Mouse (Mus musculus) regulatory T cell (primary cell): ENCODE data around the gene Cdc14a.

Source experiments
- in situ Hi-C: fragments of 300-600 bp; cut with MboI, MseI; formaldehyde crosslinking; loops from one replicate; pipeline ENCODE4 v1.15.1; 2025; ENCODE audit warnings: high pct_unique_total_duplicates

The Cdc14a gene

DNA sequence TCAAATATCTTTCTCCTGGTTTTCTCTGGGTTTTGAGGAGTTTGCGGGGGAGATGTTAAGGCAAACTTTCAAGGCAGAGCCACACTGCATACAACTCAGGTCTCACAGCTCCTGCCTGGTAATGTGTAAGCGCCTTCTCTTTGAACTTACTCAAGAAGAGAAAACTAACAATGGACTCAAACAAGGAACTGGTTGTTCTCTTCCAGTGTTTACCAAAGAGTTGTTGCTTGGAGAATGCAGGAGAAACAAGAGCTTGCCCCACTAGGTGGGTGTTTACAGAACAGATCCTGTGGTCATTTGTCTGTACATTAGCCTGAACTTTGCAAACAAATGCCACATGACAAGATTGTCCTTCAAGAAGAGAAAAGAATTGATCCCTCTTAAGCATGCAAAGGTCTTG, 48.4 kb downstream of the Cdc14a start:
- in situ Hi-C loops, result no loop called here

GRCm38 (mm10) chr3:116374486-116374885, 49.3 kb downstream of the Cdc14a start:
- in situ Hi-C loops, result no loop called here

- in situ Hi-C loops, result no loop called here
These were observed 50.6 kb downstream of the Cdc14a start for GRCm38 (mm10) chr3:116373196-116373595.

DNA sequence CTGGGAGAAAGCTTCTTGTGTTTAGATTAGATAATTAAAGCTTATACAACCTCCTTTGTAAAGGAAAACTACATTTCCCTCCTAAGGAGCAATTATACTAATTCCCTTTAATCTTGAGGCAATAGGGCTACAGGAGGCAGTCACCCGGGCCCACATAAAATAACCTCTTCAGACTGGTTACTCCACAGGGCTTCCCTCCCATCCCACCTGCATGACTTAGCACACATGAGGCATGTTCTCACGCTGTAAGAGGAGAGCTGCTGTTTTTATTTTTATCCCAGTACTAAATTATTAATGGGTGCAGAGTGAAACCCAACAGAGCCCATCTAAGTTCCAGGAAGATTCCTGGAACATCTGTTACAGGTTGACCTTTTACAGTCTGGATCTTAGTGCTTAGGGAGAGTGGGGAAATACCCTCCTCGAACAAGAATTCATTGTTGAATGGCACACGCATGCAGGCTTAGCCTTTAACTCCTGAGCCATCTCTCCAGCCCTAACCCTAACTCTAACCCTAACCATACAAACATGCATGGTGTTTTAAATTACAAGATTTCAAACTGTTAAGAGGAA, 54.9 kb downstream of the Cdc14a start:
- in situ Hi-C loops, result no loop called here

- in situ Hi-C loops, result no loop called here
These were observed 57.7 kb downstream of the Cdc14a start for GRCm38 (mm10) chr3:116366125-116366524.

- in situ Hi-C loops, result no loop called here
These were observed 61.9 kb downstream of the Cdc14a start for GRCm38 (mm10) chr3:116361906-116362305.

- in situ Hi-C loops, result no loop called here
These were observed 62.7 kb downstream of the Cdc14a start for GRCm38 (mm10) chr3:116361101-116361500.

- in situ Hi-C loops, result no loop called here
These were observed 66.0 kb downstream of the Cdc14a start for GRCm38 (mm10) chr3:116357866-116358265.

- in situ Hi-C loops, result no loop called here
These were observed 66.7 kb downstream of the Cdc14a start for GRCm38 (mm10) chr3:116357180-116357579.

DNA sequence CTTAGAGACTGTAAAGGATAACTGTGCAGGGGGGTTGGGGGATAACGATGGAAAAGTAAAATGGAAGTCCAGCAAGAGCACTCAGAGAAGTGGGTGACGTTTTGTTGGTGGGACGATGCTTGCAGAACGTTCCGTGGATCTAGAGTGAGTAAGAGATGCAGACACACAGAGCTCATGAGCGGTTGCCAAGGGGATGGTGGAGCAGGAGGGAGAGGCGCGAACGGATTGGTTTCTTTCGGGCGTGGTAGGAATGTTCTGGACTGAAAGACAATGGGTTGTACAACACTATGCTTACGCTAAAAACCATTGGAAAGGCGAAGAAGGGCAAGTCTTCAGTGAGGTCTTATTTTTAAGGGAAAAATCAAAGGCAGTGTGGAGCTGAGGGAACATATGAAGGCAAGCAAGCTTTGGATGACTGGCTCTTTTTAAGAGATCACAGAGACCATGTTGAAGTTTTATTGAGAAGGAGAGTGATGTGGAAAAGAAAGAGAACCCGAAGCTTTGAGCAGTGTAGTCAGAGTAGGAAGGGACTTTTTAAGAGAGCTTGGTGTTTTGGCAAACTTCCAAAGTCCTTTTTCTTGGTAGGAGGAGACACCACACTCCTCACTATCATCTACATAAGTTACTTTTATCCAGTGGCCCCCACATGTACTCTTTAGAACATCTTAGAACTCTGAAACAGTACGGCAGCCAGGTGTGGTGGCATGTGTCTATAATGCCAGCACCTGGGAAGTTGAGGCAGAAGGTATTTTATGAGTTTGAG, 68.6 kb downstream of the Cdc14a start:
- in situ Hi-C loops, result no loop called here

GRCm38 (mm10) chr3:116352486-116352885, 71.3 kb downstream of the Cdc14a start:
- in situ Hi-C loops, result no loop called here

- in situ Hi-C loops, result no loop called here
These were observed 73.4 kb downstream of the Cdc14a start for GRCm38 (mm10) chr3:116350389-116350967.

DNA sequence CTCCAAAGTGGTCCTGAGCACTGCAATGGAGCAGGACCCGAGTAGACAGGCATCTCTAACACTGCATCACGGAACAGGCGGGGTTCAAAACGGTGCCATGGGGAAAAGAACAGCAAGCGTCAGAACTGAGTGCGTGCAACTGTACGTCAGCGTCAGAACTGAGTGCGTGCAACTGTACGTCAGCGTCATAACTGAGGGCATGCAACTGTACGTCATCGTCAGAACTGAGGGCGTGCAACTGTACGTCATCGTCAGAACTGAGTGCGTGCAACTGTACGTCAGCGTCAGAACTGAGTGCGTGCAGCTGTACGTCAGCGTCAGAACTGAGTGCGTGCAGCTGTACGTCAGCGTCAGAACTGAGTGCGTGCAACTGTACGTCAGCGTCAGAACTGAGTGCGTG, 76.3 kb downstream of the Cdc14a start:
- in situ Hi-C loops, result loop anchor here (5.0 kb wide), 1 partner anchor 55 kb away; no protein-coding TSS in a partner anchor

GRCm38 (mm10) chr3:116345245-116345644, 78.6 kb downstream of the Cdc14a start:
- in situ Hi-C loops, result loop anchor here (5.0 kb wide), 1 partner anchor 57 kb away; no protein-coding TSS in a partner anchor

DNA sequence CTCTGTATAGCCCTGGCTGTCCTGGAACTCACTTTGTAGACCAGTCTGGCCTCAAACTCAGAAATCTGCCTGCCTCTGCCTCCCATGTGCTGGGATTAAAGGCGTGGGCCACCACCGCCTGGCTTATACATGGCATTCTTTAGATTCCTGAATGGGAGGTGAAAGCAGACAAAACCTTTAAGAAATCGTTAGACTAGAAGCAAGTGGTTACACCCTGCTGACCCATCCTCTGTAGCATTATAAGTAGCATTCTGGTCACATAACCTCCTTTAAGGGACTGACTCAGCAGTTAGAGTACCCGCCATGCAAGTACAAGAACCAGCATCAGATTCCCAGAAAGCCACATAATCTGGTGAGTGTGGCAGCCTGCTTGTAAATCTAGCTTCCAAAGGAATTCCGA, 81.6 kb downstream of the Cdc14a start:
- in situ Hi-C loops, result loop anchor here (5.0 kb wide), 1 partner anchor 155 kb away; no protein-coding TSS in a partner anchor

GRCm38 (mm10) chr3:116340950-116341624, 82.7 kb downstream of the Cdc14a start:
- in situ Hi-C loops, result loop anchor here (5.0 kb wide), 1 partner anchor 156 kb away; no protein-coding TSS in a partner anchor

- in situ Hi-C loops, result loop anchor here (5.0 kb wide), 1 partner anchor 157 kb away; no protein-coding TSS in a partner anchor
These were observed 83.6 kb downstream of the Cdc14a start for GRCm38 (mm10) chr3:116340281-116340680.

- in situ Hi-C loops, result loop anchor here (10.0 kb wide), 1 partner anchor 506 kb away; no protein-coding TSS in a partner anchor
These were observed 85.2 kb downstream of the Cdc14a start for GRCm38 (mm10) chr3:116338616-116339015.

- in situ Hi-C loops, result loop anchor here (10.0 kb wide), 1 partner anchor 507 kb away; no protein-coding TSS in a partner anchor
These were observed 86.0 kb downstream of the Cdc14a start for GRCm38 (mm10) chr3:116337840-116338239.

- in situ Hi-C loops, result loop anchor here (10.0 kb wide), 1 partner anchor 510 kb away; no protein-coding TSS in a partner anchor
These were observed 88.8 kb downstream of the Cdc14a start for GRCm38 (mm10) chr3:116335036-116335435.

DNA sequence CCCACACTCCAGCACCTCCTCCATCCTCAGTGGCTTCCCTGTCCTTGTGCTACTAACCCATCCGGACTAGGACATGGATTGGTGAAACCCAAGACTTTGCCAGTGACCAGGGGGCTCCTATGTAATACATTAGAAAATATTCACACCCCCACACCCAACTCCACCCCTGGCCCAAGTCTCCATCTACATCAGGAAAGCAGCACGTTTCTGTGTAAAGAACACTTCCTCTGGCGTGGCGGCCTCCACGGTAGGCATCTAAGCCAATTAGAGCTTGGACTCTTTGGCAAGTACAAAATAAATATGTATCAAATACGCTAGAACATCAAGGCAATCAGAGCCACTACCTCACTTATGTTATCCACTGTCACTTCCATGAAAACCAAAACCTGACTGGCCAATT, 90.1 kb downstream of the Cdc14a start:
- in situ Hi-C loops, result loop anchor here (10.0 kb wide), 1 partner anchor 511 kb away; no protein-coding TSS in a partner anchor

- in situ Hi-C loops, result loop anchor here (10.0 kb wide), 1 partner anchor 512 kb away; no protein-coding TSS in a partner anchor
These were observed 90.6 kb downstream of the Cdc14a start for GRCm38 (mm10) chr3:116333229-116333628.
